Mouse (Mus musculus): ENCODE data around the gene Rftn1. TPM values are rescaled to one million over a fixed set of nuclear protein-coding genes. Genes with fewer than 3 reads are reported as not detected.

Gene Rftn1
- polyA plus RNA-seq, 1 experiment = not detected

DNA sequence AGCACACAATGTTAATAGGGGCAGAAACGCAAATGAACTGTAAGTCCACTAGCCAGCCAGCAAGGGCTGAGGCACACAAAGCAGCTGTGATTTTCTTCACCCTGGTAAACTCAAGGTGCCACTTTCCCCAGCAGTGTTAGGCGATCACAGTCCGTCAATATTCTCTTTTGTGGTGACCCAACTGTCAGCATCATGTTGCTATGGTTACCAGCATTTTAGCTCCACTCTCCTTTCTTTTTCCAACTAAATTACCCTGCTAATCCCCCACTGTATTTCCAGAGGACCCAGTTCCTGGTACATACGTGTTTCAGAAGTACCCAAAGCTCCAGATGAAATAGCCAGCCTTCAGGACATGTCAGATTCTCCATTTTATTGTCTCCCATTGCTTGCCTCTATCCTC lies 169.1 kb downstream of the Rftn1 start:
- Histone ChIP-seq H3K27ac (ENCODE audit: insufficient read depth, low read depth, low read length) (peak overlapping the region; percentile 36; the same call in 1 of the 2 replicates), H3K4me1 (ENCODE audit: control insufficient read depth, insufficient read depth, low read length) (peaks cover 15% of the 10 kb centered on the region), H3K4me3 (ENCODE audit: insufficient read depth, low read depth, low read length) (no peak overlapping the region)
- WGBS = 30% methylated on average over 4 of the region's 4 CpGs
- TF ChIP-seq CTCF (IDR thresholded peaks at IDR 0.05; ENCODE audit: insufficient read depth, low read depth, low read length) (no peak), POLR2A (IDR thresholded peaks at IDR 0.05; ENCODE audit: insufficient read depth, low read depth, low read length) (no peak)

DNA sequence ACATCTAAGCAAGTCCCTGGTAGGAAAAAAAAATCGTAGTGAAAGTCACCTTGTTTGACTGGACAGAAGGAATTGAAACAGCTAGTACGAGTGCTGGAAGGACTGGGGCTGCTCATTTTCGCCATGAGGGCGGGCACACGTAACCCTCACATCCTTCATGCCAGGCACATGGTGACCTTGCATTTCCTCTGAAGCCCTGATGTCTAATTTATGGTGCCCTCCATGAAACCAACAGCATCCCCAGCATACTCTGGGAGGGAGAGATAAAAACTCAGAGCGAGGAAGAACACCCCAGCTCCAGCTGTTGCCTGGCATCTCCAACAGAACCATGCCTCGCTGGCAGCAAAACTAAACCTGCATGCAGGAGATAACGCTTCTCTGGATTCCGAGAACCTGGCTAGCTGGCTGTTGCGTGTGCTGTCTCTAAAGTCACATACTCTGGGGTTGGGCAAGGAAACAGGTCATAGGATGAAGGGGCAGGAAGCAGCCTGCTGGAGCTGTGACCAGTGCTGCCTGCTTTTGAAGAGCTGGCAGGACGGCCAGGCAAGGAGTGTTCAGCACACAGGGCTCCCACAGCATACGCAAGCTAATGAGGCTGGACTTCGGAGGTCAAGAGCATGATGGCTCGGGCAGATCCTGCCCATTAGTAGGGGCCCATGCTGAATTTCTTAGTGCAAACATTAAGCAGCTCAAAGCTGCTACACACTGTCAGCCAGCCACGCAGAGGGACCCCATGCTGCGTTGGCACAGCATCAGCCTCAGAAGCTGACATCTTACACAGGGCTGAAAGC lies 170.1 kb downstream of the Rftn1 start:
- 47% methylated on average over 16 of the region's 16 CpGs for WGBS
- Histone ChIP-seq H3K4me3 (ENCODE audit: insufficient read depth, low read depth, low read length) (no peak overlapping the region), H3K27ac (ENCODE audit: insufficient read depth, low read depth, low read length) (0 out of 2 replicates have a peak overlapping the region, but pooled peaks have one; percentile 47), H3K4me1 (ENCODE audit: control insufficient read depth, insufficient read depth, low read length) (peaks cover 15% of the 10 kb centered on the region)
- TF ChIP-seq POLR2A (IDR thresholded peaks at IDR 0.05; ENCODE audit: insufficient read depth, low read depth, low read length) = no peak
- no peak for TF ChIP-seq CTCF (IDR thresholded peaks at IDR 0.05; ENCODE audit: insufficient read depth, low read depth, low read length)

- Histone ChIP-seq H3K4me1 (ENCODE audit: control insufficient read depth, insufficient read depth, low read length) (peaks cover 15% of the 10 kb centered on the region), H3K27ac (ENCODE audit: insufficient read depth, low read depth, low read length) (peak overlapping the region; percentile 67; the same call in 1 of the 2 replicates), H3K4me3 (ENCODE audit: insufficient read depth, low read depth, low read length) (no peak overlapping the region)
- TF ChIP-seq POLR2A (IDR thresholded peaks at IDR 0.05; ENCODE audit: insufficient read depth, low read depth, low read length) (no peak), CTCF (IDR thresholded peaks at IDR 0.05; ENCODE audit: insufficient read depth, low read depth, low read length) (no peak)
- 76% methylated on average over 3 of the region's 3 CpGs for WGBS
Observed at GRCm38 (mm10) chr17:50019819-50020210, 170.7 kb downstream of the Rftn1 start.

- H3K27ac ChIP-seq (ENCODE audit: insufficient read depth, low read depth, low read length) = no peak overlapping the region
- 43% methylated on average over 5 of the region's 5 CpGs for WGBS
- H3K4me1 ChIP-seq (ENCODE audit: control insufficient read depth, insufficient read depth, low read length) = peaks cover 15% of the 10 kb centered on the region
- H3K4me3 ChIP-seq (ENCODE audit: insufficient read depth, low read depth, low read length) = no peak overlapping the region
- TF ChIP-seq POLR2A (IDR thresholded peaks at IDR 0.05; ENCODE audit: insufficient read depth, low read depth, low read length) = no peak
- no peak for TF ChIP-seq CTCF (IDR thresholded peaks at IDR 0.05; ENCODE audit: insufficient read depth, low read depth, low read length)
Observed at GRCm38 (mm10) chr17:50019090-50019489, 171.4 kb downstream of the Rftn1 start.

GRCm38 (mm10) chr17:50014708-50015107 lies 175.8 kb downstream of the Rftn1 start:
- WGBS = 93% methylated on average over 9 of the region's 9 CpGs
- H3K27ac ChIP-seq (ENCODE audit: insufficient read depth, low read depth, low read length) = no peak overlapping the region
- H3K4me1 ChIP-seq (ENCODE audit: control insufficient read depth, insufficient read depth, low read length) = peaks cover 5% of the 10 kb centered on the region
- TF ChIP-seq POLR2A (IDR thresholded peaks at IDR 0.05; ENCODE audit: insufficient read depth, low read depth, low read length) (no peak), CTCF (IDR thresholded peaks at IDR 0.05; ENCODE audit: insufficient read depth, low read depth, low read length) (no peak)
- no peak overlapping the region for H3K4me3 ChIP-seq (ENCODE audit: insufficient read depth, low read depth, low read length)

GRCm38 (mm10) chr17:50013848-50014247 lies 176.6 kb downstream of the Rftn1 start:
- 91% methylated on average over 2 of the region's 2 CpGs for WGBS
- Histone ChIP-seq H3K4me3 (ENCODE audit: insufficient read depth, low read depth, low read length) (no peak overlapping the region), H3K4me1 (ENCODE audit: control insufficient read depth, insufficient read depth, low read length) (no peaks in the 10 kb centered on the region), H3K27ac (ENCODE audit: insufficient read depth, low read depth, low read length) (no peak overlapping the region)
- TF ChIP-seq CTCF (IDR thresholded peaks at IDR 0.05; ENCODE audit: insufficient read depth, low read depth, low read length) (no peak), POLR2A (IDR thresholded peaks at IDR 0.05; ENCODE audit: insufficient read depth, low read depth, low read length) (no peak)

DNA sequence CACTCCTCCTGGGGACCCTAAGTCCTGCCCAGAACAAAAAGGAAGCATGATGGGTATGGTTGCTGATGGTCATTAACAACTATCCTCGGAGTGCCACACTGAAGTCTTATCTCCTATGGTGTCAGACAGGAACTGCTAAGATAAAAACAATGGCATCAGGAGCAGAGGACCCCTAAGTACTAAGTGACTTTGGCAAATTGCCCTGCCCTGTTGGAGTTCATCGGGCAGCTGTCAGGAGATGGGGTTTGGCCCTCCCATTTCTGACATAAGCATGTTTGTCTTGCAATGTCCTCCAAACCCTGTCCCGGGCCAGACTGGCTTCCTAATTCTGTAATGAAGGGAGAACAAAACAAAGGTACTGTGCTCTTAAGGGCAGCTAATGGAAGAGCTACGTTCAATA lies 180.4 kb downstream of the Rftn1 start:
- WGBS = 66% methylated on average over 4 of the region's 4 CpGs
- TF ChIP-seq POLR2A (IDR thresholded peaks at IDR 0.05; ENCODE audit: insufficient read depth, low read depth, low read length) = no peak
- no peak for TF ChIP-seq CTCF (IDR thresholded peaks at IDR 0.05; ENCODE audit: insufficient read depth, low read depth, low read length)
- H3K27ac ChIP-seq (ENCODE audit: insufficient read depth, low read depth, low read length) = no peak overlapping the region
- H3K4me1 ChIP-seq (ENCODE audit: control insufficient read depth, insufficient read depth, low read length) = peaks cover 5% of the 10 kb centered on the region; the same call in 1 of the 2 replicates
- H3K4me3 ChIP-seq (ENCODE audit: insufficient read depth, low read depth, low read length) = no peak overlapping the region

- no peak overlapping the region for H3K27ac ChIP-seq (ENCODE audit: insufficient read depth, low read depth, low read length)
- WGBS = 37% methylated on average over 9 of the region's 9 CpGs
- peaks cover 5% of the 10 kb centered on the region; the same call in 1 of the 2 replicates for H3K4me1 ChIP-seq (ENCODE audit: control insufficient read depth, insufficient read depth, low read length)
- TF ChIP-seq POLR2A (IDR thresholded peaks at IDR 0.05; ENCODE audit: insufficient read depth, low read depth, low read length) (no peak), CTCF (IDR thresholded peaks at IDR 0.05; ENCODE audit: insufficient read depth, low read depth, low read length) (no peak)
- H3K4me3 ChIP-seq (ENCODE audit: insufficient read depth, low read depth, low read length) = no peak overlapping the region
Observed at GRCm38 (mm10) chr17:50006721-50007351, 183.6 kb downstream of the Rftn1 start.

DNA sequence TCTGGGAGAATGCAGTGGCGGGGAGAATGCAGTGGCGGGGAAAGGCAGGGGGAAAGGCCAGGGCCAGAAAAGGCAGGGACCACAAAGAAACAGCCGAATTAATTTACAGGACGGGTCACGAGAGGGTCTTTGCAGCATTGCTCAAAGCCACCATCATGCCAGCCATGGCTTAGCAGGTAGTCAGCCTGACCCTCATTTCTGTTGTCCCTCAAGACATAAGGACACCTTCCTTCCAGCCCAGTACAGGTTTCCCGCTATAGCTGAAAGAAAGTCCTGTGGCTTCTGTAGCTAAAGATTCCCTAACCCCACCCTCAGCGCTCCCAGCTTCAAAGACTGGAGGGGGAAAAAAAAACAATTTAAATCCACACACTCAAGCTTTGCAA lies 184.1 kb downstream of the Rftn1 start:
- TF ChIP-seq CTCF (IDR thresholded peaks at IDR 0.05; ENCODE audit: insufficient read depth, low read depth, low read length) (no peak), POLR2A (IDR thresholded peaks at IDR 0.05; ENCODE audit: insufficient read depth, low read depth, low read length) (no peak)
- H3K27ac ChIP-seq (ENCODE audit: insufficient read depth, low read depth, low read length) = no peak overlapping the region
- WGBS = 72% methylated on average over 7 of the region's 7 CpGs

More for the DNA sequence above, 184.1 kb downstream of the Rftn1 start:
- peaks cover 5% of the 10 kb centered on the region; the same call in 1 of the 2 replicates for H3K4me1 ChIP-seq (ENCODE audit: control insufficient read depth, insufficient read depth, low read length)
- H3K4me3 ChIP-seq (ENCODE audit: insufficient read depth, low read depth, low read length) = no peak overlapping the region
